Mouse (Mus musculus) left cerebral cortex, adult 9 months (tissue): Measurements from ENCODE around the gene Prr29.
"Not testable (repeated sequence)": the region's sequence is repeated elsewhere in the genome, so short reads cannot be mapped to it uniquely, and the experiment has no call there.

Source experiments
- DNase-seq, 2 experiments: peaks; one replicate each; pipeline ENCODE4 v3.0.0; 2022; ENCODE audit warnings: low spot score in 2 of 2

The Prr29 gene

DNA sequence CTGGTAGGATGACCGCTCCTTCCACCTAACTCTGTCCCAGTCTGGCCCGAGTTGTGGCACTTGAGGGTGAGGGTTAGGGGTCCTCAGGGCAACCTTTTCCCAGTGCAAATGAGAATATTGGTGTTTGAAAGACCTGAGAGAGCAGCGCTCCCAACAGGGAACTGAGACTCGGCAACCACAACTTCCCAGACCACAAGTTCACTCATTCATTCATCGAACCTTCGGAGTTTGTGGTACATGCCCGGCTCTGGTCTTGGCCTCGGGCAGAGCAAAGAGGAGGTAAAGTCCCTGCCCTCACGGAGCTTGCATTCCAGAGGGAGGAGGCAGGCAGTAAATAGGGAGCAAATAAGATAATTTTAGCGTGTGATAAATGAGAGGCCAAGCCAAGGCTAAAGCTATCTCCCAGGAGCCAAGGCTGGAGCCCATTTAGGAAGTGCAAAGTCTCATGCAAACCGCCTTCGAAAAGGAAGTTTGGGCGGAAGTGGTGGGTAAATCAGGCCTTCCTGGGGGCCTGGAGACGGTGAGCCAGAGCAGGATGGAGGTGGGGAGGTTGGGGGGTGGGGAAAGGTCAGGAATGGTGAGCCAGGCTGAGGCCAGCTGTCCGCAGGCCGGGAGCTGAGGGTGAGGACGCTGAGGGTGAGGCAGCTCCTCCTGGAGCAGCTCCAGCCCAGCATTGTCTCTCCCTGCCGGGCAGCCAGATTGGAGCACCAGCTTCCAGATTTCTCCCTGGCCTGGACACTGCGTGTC is 9.7 kb upstream of the Prr29 start:
- no peak for DNase-seq

DNA sequence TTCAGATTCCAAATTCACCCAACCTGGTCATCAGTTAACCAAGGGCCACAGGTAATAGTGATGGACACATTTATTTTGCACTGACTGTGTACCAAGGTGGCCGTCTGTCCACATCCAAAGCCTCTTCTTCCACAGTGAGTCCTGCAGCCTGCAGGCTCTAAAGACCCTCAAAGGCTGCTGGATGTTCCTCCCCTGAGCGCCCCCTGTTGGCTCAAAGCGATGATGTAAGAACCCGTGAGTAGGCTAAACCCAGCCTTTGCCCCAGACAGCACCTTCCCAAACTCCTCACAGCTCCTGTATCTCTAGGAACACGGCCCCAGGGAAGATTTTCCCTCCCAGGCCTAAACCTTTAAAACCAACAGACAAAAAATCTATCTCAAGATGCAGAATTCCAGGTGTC is 5.9 kb upstream of the Prr29 start:
- DNase-seq: no peak

DNA sequence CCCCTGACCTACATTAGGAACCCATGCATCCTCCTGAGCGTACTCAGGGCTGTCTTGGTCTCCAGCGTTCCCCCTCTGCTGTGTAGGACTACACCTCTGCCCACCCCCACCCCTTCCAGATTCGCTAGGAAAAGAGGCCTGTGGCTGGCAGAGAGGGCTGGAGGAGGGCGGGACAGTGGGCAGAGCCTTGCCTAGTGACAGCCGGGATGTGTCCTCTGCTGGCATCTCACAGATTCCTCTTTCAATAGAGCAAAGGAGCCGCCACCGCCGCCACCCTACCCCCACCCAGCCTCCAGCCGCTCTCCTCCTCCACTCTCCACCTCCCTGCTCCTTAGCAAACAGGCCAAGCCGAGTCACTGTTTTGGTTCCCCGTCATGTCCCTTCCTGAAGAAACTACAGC is 560 bp upstream of the Prr29 start:
- DNase-seq: no peak

DNA sequence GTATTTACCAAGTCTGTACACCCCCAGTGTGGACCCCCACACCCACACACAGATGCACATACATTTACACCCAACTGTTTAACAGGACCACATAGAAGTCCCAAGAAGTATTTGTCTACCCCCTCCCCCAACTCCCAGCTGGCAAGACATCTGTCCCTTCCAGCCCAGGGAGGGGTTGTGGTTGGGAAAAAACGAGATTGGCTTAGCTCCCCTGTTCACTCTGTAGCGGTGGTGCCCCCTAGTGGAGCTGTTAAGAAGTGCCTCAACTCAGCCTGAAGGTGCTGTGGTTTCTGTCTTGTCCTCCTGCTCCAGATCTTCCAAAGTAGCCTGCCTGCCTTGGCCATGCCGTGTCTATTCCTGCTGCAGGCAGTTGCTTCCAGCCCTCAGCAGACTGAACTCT is 1.0 kb downstream of the Prr29 start:
- DNase-seq: peak; percentile 7 to 76

DNA sequence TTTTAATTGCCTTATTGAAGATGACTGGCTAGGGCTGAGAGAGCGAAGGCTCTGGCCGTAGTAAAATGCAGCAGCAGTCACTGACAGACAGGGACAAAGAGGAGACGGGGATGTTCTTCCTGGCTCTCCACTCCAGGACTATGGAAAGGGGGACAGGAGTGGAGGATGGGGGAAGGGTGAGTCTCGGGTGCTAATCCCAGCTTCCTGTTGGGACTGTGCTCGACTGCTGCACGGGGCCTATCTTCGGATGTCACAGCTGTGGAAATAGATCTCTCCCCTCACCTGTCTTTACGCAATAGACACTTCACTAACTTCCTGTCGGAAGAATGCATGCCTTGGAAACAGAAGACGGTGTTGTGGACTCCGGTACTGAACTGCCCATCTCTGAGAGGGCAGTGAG is 8.7 kb downstream of the Prr29 start:
- DNase-seq: no peak

DNA sequence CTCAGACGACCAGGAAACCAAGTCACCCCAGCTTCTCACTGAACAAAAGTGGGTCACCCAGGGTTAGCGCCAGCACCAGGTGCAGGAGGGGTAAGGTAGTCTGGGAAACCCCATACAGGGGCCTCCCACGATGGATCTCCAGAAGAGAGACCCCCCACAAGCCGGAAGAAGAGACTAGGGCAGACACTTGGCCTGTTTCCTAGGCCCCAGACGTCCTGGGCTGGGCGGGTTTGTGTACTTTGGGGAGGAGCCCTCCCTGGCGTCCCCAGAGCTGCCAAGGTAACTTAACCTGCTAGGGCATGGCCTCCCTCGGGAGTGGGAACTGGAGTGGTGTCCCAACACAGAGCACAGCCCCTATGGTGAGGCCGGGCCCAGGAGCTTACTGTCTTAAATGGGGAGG is 9.3 kb downstream of the Prr29 start:
- DNase-seq: no peak

DNA sequence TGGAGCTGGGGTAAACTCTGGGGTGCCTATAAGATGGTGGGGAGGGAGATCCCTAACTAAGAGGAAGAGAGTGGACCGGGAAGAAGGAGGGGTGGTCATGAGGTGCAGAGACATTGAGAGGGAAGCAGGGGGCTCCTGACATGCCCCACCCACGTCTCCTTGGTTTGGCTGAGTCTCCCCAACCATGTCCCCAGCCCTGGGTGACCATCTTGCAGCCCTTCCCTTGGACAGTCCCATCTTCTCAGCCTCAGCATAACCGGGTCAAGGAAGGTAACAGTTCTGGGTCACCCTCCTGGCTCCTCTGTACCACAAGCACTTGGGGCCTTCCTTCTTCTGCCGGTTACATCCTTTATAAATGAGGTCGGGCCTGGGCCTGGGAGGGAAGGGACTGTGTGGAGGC is 9.7 kb downstream of the Prr29 start:
- DNase-seq: no peak

DNA sequence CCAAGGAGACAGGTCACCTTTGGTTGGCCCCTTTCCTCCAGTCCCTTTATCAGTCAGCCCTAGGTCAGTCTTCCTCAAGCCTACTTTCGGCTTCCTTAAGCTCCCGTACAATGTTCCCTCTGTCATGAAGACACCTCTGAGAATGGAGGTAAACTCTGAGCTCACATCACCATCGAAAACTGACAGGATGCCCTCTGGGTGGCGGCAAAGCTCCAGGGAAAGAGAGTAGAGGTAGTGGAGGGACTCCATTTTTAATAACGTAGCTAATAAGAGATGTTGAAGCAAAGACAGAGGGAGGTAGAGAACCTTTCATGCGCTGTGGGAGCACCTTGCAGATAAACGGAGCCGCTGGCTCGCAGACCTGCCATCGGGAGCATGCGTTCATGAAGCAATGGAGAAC is 15.7 kb downstream of the Prr29 start:
- no peak for DNase-seq

DNA sequence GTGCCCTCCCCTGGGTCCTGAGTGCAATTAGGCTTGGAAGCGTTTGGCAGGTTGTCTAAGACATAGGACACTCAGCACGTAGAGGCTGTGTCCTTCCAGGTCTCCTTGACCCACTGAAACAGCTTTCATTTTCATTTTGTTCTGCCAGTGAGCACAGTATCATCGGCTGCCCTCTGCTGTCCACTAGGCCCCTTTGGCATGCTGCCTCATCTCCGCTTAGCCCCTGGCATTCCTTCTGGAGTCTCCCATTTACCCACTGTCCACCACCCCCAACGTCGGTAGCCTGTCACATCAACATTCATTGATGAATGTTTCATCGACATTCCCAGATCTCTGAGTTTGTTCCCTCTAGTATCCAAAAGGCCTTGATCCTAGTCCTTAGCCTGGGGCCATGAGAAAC is 16.6 kb downstream of the Prr29 start:
- DNase-seq: no peak

DNA sequence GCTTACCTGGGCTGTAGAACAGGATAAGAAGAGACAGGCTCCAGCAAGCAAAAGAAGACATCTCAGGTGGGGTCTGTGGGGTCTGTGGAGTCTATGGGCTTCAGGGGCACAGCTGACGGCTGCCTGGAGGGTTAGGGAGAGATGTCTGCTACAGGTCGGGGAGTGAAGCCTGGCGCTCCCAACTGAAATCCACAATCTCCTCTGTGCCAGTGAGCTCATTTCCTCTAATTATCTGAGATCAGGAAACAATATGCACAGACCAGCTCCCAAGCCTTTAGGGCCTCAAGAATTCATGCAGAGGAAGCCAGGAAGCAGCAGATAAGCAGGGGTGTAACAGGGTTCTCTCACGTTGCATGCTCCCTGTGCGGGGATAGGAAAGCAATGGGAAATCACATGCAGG is 17.2 kb downstream of the Prr29 start:
- no peak for DNase-seq

DNA sequence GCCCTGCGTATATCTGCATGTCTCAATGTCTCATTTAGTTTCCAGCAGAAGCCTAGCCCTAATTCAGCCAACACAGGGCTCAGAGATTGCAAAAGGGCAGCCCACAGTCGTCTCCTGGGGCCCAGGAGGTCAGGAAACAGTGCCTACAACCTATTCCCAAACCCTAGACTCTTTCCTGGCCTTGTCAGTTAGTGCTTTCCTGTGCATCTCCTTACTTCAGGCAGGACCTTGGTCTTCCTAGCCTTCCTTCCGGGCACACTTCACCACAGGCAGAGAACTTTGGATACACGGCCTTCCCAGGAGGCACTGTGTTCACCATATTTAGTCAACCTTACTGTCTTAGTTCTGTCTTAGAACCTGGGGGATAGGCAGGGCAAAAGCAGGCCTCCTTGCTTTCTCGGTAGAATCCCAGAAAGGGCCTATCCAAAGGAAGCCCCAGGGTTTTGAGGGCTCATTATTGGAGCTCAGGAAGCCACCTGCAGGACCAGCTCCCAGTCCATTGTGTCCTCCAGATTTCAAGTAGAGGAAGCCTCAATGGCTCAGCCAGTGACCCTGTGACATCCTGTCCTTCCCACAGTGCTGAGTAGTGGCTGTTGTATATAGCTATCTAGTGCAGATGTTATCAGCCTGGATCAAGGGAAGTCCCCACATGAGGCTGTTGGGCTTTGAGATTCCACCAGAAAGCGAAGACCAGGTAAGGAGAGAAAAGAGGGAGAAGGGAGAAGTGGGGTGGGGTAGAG is 17.9 kb downstream of the Prr29 start:
- DNase-seq: no peak

DNA sequence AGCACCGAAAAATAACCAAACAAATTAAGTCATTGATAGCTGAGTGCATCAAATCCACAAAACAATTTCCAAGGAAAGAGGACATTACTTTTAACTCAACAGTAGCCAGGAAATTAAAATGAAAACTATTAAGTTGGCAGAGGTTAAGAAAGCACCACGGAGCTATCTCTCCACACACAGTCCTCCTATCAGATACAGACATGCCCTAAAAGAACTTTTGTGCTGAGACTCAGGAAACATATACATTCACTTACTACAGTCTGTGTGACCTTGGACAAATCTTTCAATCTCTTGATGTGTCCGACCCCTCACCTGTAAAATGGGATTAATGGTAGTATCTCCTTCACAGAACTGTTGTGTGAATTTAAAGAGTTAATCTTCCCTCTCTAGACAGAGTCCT is 21.1 kb downstream of the Prr29 start:
- no peak for DNase-seq

DNA sequence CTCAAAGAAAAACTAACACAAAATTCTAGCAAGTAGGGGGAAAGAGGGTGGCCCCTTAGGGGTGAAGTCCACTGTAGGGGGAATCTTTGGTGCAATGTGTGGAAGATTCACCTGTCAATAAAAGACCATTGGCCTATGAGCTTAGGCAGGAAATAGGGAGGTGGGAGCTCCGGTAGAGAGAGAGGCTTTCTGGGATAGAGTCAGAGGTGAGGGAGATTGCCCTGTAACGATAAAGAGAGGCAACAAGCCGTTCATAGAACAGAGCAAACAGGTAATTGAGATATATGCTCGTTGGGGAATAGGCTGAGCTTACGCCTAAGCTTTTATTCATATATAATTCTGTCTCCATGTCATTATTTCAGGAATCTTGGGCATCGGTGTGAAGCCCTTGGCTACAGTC is 21.7 kb downstream of the Prr29 start:
- DNase-seq: no peak

DNA sequence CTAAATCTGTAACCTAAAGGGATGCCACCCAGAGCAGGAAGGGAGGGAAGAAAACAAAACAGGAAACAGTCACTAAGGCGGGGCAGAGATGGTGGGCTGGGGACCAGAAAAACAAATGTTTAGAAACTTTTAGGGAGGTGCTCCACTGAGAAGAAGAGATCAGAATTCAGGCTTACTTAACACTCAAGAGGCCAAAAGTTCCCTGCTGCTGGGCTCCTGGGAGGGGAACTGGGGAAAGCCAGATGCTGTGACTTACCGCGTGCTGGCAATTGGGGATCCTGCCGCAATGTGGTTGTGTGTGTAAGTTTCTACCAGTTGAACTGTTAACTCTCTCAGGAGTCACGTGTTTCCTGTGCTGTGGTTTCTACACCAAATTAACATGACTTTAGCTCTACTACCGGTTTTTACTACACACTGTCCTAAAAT is 22.5 kb downstream of the Prr29 start, which contains the start of gene Icam2:
Gene Icam2, minus strand, starts transcription at position 285 of the 426 bp plus-strand sequence.
- DNase-seq: no peak

DNA sequence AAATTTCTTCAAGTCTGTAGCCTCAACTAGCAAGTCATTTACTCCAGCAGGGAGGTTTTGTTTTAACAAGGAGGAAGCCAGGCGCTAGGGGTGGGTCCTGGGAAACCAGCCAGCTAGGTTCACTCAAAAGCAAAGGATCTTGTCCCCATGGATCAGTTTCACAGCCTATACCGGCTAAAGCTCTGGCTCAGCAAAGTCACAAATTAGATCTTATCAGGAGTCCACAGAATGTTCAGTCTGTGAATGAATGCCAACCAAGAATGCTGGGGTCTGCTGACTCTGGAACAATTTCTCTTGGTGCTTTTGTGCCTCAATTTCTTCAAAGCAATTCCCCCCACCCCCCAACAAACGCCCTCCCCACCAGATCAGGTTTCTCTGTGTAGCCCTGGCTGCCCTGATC is 24.3 kb downstream of the Prr29 start:
- no peak for DNase-seq

DNA sequence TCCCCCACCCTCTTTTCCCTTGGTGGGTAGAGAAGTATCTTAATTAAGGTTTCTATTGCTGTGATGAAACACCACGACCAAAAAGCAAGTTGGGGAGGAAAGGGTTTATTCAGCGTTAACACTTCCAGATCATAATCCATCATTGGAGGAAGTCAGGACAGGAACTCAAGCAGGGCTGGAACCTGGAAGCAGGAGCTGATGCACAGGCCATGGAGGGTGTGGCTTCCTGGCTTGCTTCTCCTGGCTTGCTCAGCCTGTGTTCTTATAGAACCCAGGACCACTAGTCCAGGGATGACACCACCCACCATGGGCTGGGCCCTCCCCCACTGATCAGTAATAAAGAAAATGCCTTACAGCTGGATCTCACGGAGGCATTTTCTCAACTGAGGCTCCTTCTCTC is 25.5 kb downstream of the Prr29 start:
- no peak for DNase-seq

DNA sequence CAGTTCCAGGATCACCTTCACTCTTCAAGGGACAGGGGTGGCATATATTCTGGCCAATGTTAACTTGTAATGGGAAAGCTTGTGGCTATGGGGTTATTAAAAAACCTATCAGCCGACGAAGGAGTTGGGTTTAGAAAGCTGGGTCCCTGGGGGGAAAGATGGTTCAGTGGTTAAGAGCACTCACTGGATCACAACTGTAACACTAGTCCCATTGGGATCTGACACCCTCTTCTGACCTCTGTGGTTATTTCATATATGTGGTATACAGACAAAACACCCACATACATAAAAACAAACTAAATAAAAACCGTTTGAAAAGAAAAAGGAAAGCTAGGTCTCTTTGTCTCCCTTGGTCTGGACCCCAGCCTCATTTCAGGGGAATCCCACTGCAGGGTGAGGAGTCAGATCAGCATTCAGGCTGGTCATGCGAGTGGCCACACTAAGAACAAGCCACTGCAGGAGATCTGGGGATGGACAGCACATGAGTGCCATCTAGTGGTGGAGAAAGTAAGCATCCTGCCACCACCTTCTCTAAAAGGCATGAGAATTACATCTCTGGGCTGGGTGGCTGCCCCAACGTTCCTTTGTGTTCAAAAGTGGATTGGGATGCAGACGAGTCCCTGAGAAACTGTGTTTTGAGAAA is 26.4 kb downstream of the Prr29 start:
- DNase-seq: peak in 1 of 2 experiments; percentile 74

DNA sequence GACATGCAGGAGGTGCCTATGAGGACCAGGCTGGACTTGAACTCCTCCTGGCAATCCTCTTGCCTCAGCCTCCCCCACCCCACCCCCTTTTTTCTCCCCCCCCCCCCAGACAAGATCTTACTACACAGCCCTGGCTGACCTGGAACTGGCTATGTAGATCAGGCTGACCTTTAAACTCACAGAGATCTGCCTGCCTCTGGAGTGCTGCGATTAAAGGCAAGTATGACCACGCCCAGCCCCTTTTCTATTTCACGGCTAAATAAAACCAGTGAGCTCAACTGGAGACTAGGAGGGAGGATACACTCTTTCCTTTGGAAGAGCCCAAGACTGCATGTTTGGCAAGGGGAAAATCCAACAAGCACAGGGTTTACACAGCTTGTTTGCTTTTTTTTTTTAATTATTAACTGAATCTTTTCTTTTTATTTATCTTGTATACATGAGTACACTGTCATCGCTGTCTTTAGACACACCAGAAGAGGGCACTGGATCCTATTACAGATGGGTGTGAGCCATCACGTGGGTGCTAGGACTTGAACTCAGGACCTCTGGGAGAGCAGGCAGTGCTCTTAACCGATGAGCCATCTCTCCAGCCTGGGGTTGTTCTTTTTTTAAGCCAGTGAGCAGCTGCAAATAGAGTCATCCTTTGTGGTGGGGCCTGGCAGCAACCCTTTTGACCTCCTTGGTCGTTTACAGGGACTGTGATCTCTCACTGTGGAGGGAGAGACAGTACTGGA is 27.5 kb downstream of the Prr29 start:
- DNase-seq: no peak

DNA sequence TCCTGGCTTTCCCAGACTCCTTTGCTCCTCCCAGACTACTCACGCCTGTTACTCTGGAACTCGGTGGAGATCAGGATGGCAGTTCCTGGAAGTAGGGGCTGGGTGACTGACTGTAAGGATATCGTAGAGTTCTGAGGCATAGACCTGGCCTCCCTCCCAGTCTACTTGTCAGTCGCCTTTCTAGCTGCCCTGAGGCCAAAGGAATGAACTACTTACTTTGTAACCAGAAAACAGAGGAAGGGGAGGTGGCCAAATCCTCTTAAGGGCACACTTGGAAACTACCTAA is 28.0 kb downstream of the Prr29 start:
- no peak for DNase-seq

DNA sequence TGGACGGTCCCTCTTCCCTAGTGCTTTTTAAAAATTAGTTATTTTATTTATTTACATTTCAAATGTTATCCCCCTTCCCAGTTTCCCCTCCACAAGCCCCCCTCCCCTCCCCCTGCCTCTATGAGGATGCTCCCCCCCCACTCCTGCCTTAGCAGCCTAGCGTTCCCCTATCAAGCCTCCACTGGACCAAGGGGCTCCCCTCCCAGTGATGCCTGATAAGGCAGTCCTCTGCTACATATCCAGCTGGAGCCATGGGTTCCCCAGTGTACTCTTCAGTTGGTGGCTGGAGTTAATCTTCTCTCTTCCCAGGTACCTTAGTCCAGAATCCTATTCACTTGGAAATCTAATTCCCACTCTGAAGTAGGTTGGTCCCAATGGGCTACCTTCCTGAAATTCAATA is 28.8 kb downstream of the Prr29 start:
- DNase-seq: not testable (repeated sequence)

DNA sequence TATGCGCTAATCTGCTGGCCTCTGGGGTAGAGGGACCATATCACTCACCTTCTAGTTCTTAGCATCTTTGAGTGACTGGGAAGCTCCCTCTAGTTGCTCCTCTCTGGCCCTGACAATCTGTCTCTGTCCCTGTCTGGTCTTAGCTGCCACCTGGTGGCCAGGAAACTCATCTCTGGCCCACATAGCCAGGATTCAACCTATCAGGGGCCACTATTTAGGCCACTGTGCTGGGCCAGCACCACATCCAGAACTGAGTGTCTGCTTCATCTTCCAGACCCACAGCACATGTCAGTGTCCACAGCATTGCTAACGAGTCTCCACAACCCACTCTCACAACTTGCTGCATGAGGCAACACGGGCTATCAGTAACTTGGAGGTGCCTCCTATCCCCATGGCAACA is 32.4 kb downstream of the Prr29 start:
- DNase-seq: peak in 1 of 2 experiments; percentile 20

DNA sequence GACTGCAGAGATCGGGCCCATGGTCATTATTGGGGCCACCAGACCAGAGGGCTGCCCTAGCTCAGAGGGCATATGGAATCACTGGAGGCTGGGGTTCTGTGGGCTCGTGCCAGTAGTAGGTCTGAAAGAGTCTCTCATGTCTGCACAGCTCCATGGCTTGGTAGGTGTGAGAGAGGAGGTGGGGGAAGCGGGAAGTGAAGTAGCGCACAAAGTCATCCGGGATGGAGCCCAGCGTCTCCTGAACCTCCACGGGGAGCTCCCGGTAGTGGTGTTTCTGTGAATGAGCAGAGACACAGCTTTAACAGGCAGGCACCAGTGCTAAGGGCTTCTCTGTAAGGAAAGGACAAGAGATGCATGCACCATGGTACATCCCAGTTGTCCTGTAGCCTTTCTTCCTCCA is 33.2 kb downstream of the Prr29 start:
- no peak for DNase-seq
